Mouse (Mus musculus): ENCODE results near the gene Vmn1r34. TPM values are rescaled to one million over a fixed set of nuclear protein-coding genes. Genes with fewer than 3 reads are reported as not detected.
"Not testable (repeated sequence)": the region's sequence is repeated elsewhere in the genome, so short reads cannot be mapped to it uniquely, and the experiment has no call there.

Vmn1r34 gene
- not detected in 2 replicates for polyA plus RNA-seq (2016; fragmentation: Nextera tagmentation; extraction: Ambion mirVana)

- H3K36me3 ChIP-seq (replicated peaks) = no peaks in the 10 kb centered on the region
- no peak within 1 kb of the TSS for H3K27ac ChIP-seq (replicated peaks)
- no peaks in the 10 kb centered on the region for H3K4me1 ChIP-seq
- H3K9me3 ChIP-seq = no peaks in the 10 kb centered on the region
- no peak for DNase-seq (ENCODE audit: low spot score)
- 84% methylated on average over 1 of the region's 1 CpGs for WGBS
- no peaks in the 10 kb centered on the region for H3K27me3 ChIP-seq (replicated peaks; ENCODE audit: low read depth, poor library complexity, severe bottlenecking)
- no peak within 1 kb of the TSS for H3K4me3 ChIP-seq
These were observed at the start of gene Vmn1r34 for GRCm38 (mm10) chr6:66643779-66644178. Vmn1r34 (minus strand) TSS chr6:66643879.

GRCm38 (mm10) chr6:66685806-66686205 is 42.1 kb upstream of the Vmn1r34 start, which contains the start of gene Vmn1r35:
Vmn1r35 (minus strand) TSS chr6:66685906.
- Histone ChIP-seq H3K4me1 (no peaks in the 10 kb centered on the region), H3K27ac (replicated peaks) (no peak within 1 kb of the TSS), H3K27me3 (replicated peaks; ENCODE audit: low read depth, poor library complexity, severe bottlenecking) (no peaks in the 10 kb centered on the region), H3K36me3 (replicated peaks) (no peaks in the 10 kb centered on the region), H3K4me3 (no peak within 1 kb of the TSS), H3K9me3 (no peaks in the 10 kb centered on the region)
- no peak for DNase-seq (ENCODE audit: low spot score)
- WGBS = 79% methylated on average over 3 of the region's 3 CpGs

GRCm38 (mm10) chr6:66618182-66618581 is 25.5 kb downstream of the Vmn1r34 start, which contains the start of gene Vmn1r33:
Vmn1r33 (minus strand) TSS chr6:66618282.
- not testable (repeated sequence) for H3K36me3 ChIP-seq (replicated peaks); DNase-seq (ENCODE audit: low spot score); H3K9me3 ChIP-seq; H3K27me3 ChIP-seq (replicated peaks; ENCODE audit: low read depth, poor library complexity, severe bottlenecking); H3K4me3 ChIP-seq; H3K4me1 ChIP-seq; H3K27ac ChIP-seq (replicated peaks)

GRCm38 (mm10) chr6:66595804-66596203 is 47.9 kb downstream of the Vmn1r34 start:
- Histone ChIP-seq H3K4me1 (no peaks in the 10 kb centered on the region), H3K4me3 (no peak overlapping the region), H3K27me3 (replicated peaks; ENCODE audit: low read depth, poor library complexity, severe bottlenecking) (no peaks in the 10 kb centered on the region), H3K36me3 (replicated peaks) (no peaks in the 10 kb centered on the region), H3K9me3 (no peaks in the 10 kb centered on the region), H3K27ac (replicated peaks) (no peak overlapping the region)
- DNase-seq (ENCODE audit: low spot score) = no peak

Other genes with a start within 250 kb of the Vmn1r34 start
- 150 and 163 TPM in 2 replicates for gene Mad2l1, start 108.5 kb downstream of the Vmn1r34 start, polyA plus RNA-seq (2016; fragmentation: Nextera tagmentation; extraction: Ambion mirVana)
- 0.13 and 0.14 TPM in 2 replicates for gene Vmn1r32, start 83.8 kb downstream of the Vmn1r34 start, polyA plus RNA-seq (2016; fragmentation: Nextera tagmentation; extraction: Ambion mirVana)
- gene Vmn1r33, start 25.6 kb downstream of the Vmn1r34 start, polyA plus RNA-seq (2016; fragmentation: Nextera tagmentation; extraction: Ambion mirVana) = not detected in 2 replicates
- gene Vmn1r35, start 42.0 kb upstream of the Vmn1r34 start, polyA plus RNA-seq (2016; fragmentation: Nextera tagmentation; extraction: Ambion mirVana) = not detected in 2 replicates
- not detected in 2 replicates for gene Vmn1r36, start 75.3 kb upstream of the Vmn1r34 start, polyA plus RNA-seq (2016; fragmentation: Nextera tagmentation; extraction: Ambion mirVana)
- gene Vmn1r37, start 85.5 kb upstream of the Vmn1r34 start, polyA plus RNA-seq (2016; fragmentation: Nextera tagmentation; extraction: Ambion mirVana) = not detected in 2 replicates
- gene Vmn1r38, start 138.7 kb upstream of the Vmn1r34 start, polyA plus RNA-seq (2016; fragmentation: Nextera tagmentation; extraction: Ambion mirVana) = not detected in 2 replicates
- not detected in 2 replicates for gene Vmn1r39, start 166.7 kb upstream of the Vmn1r34 start, polyA plus RNA-seq (2016; fragmentation: Nextera tagmentation; extraction: Ambion mirVana)

All from embryonic facial prominence, embryonic 10.5 days (tissue).